Mouse (Mus musculus): ENCODE measurements at regions not wholly inside any gene's neighbourhood (a gene's known extent, or its start where the extent isn't known, plus 50 kb on each side); places are given as distances from the start of the nearest gene placed in this dataset.

- Histone ChIP-seq H3K9me3 (replicated peaks) (no peaks in the 10 kb centered on the region), H3K4me3 (replicated peaks) (no peak overlapping the region), H3K4me2 (0 out of 2 replicates have a peak overlapping the region, but pooled peaks have one; percentile 12), H3K27me3 (no peaks in the 10 kb centered on the region), H3K27ac (no peak overlapping the region), H3K4me1 (replicated peaks) (peaks cover 6% of the 10 kb centered on the region; the same call in 1 of the 2 replicates), H3K36me3 (no peaks in the 10 kb centered on the region), H3K9ac (no peak overlapping the region)
- DNase-seq (no peak), ATAC-seq (ENCODE audit: low read depth) (no peak)
- WGBS (ENCODE audit: insufficient replicate concordance), result 41% methylated on average over 17 of the region's 17 CpGs
Observed at GRCm38 (mm10) chr10:118714179-118714581, 155.8 kb downstream of the Dyrk2 start.

DNA sequence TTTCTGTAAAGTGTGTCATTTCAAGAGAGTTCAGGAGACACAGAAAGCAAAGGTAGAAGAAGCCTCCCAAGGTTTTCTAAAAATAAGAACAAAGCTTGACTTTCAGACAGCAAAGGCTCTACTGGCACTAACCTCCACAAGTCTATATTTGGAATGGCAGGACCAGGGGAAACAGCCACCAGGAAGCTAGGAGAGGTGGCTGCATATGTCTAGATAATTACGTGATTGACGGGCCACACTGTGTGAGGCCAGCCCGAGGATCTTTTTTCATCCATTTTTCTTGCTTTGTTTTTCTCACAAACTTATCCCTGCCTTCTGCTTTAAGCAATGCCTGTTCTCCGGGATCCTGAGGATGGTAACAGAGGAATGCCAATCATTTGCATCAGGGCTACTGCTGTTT, 155.4 kb downstream of the Dyrk2 start:
- no peaks in the 10 kb centered on the region for H3K36me3 ChIP-seq
- no peaks in the 10 kb centered on the region for H3K9me3 ChIP-seq (replicated peaks)
- H3K4me3 ChIP-seq (replicated peaks), result no peak overlapping the region
- WGBS (ENCODE audit: insufficient replicate concordance), result 12% methylated on average over 4 of the region's 4 CpGs
- no peaks in the 10 kb centered on the region for H3K27me3 ChIP-seq
- ATAC-seq (ENCODE audit: low read depth), result no peak
- H3K9ac ChIP-seq, result no peak overlapping the region
- DNase-seq, result no peak
- H3K4me2 ChIP-seq, result 0 out of 2 replicates have a peak overlapping the region, but pooled peaks have one; percentile 12
- peaks cover 6% of the 10 kb centered on the region; the same call in 1 of the 2 replicates for H3K4me1 ChIP-seq (replicated peaks)
- H3K27ac ChIP-seq, result no peak overlapping the region

DNA sequence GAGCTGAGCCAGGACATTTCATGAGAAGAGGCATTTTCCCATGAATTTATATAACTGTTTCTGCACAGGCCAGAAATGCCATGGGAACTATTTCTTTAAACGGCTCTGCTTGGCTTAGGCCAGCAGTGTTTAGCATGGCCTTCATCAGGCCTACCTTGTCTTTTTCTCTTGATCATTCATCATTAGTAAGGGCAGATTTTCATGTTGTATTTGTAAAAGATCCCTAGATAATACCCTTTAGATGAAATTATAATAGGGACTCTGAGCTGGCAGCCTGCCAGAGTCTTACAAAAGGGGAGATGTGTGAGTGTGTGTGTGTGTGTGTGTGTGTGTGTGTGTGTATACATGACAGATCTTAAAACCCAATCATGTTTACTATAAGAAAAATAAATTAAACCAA, 149.4 kb downstream of the Dyrk2 start:
- WGBS (ENCODE audit: insufficient replicate concordance), result 73% methylated on average over 1 of the region's 1 CpGs
- H3K9ac ChIP-seq, result no peak overlapping the region
- H3K9me3 ChIP-seq (replicated peaks), result no peaks in the 10 kb centered on the region
- no peaks in the 10 kb centered on the region for H3K27me3 ChIP-seq
- no peak overlapping the region for H3K4me3 ChIP-seq (replicated peaks)
- DNase-seq, result no peak
- H3K36me3 ChIP-seq, result no peaks in the 10 kb centered on the region
- H3K4me2 ChIP-seq, result no peak overlapping the region
- ATAC-seq (ENCODE audit: low read depth), result no peak
- 0 out of 2 replicates have a peak, but pooled peaks cover 4% of the 10 kb centered on the region for H3K4me1 ChIP-seq (replicated peaks)
- no peak overlapping the region for H3K27ac ChIP-seq

DNA sequence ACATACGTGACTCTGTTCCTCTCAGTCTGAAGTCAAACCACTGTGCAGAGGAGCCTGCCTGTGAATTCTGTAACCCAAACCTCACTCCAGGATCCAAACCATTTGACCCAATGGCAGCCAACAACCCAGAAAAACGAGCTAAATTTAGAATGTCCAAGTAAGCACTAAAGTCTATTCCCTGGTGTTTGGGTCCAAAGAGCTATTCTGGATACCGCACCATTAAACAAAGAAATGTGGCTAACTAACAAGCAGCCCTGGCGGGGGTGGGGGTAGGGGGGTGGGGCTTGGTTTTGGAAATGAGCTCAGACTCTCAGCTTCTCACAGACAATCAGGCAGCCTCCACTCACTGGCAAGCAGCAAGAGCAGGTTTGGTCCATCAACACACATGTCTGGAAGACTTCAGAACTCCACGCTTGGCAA, 147.9 kb downstream of the Dyrk2 start:
- H3K27ac ChIP-seq, result 0 out of 2 replicates have a peak overlapping the region, but pooled peaks have one; percentile 13
- H3K9me3 ChIP-seq (replicated peaks), result no peaks in the 10 kb centered on the region
- H3K4me2 ChIP-seq, result no peak overlapping the region
- H3K4me3 ChIP-seq (replicated peaks), result no peak overlapping the region
- 0 out of 2 replicates have a peak, but pooled peaks cover 4% of the 10 kb centered on the region for H3K4me1 ChIP-seq (replicated peaks)
- no peak overlapping the region for H3K9ac ChIP-seq
- ATAC-seq (ENCODE audit: low read depth) (peak; percentile 63), DNase-seq (no peak)
- 56% methylated on average over 5 of the region's 5 CpGs for WGBS (ENCODE audit: insufficient replicate concordance)
- no peaks in the 10 kb centered on the region for H3K27me3 ChIP-seq
- H3K36me3 ChIP-seq, result no peaks in the 10 kb centered on the region

DNA sequence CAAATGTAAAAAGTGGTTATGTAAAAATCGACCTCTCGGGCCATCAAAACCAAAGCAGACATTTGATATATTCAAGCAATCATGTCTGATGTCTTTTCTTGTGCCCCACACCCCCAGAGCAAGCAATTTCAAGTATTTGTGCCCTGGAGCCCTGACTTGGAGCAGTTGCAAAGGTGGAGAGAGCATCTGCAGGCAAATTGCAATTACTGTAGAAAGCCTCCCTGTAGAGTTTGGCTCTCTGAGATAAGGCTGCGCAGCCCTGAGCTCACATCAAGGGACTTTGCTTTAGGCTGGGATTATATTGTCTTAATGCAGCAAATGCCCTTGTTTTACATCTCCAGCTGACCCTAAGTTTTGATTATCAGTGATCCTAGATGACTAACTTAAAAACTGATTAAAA, 147.3 kb downstream of the Dyrk2 start:
- no peaks in the 10 kb centered on the region for H3K36me3 ChIP-seq
- no peaks in the 10 kb centered on the region for H3K27me3 ChIP-seq
- DNase-seq (no peak), ATAC-seq (ENCODE audit: low read depth) (no peak)
- no peak overlapping the region for H3K9ac ChIP-seq
- H3K27ac ChIP-seq, result no peak overlapping the region; the same call in 1 of the 2 replicates
- H3K4me3 ChIP-seq (replicated peaks), result no peak overlapping the region
- WGBS (ENCODE audit: insufficient replicate concordance), result 60% methylated on average over 3 of the region's 3 CpGs
- H3K4me1 ChIP-seq (replicated peaks), result 0 out of 2 replicates have a peak, but pooled peaks cover 4% of the 10 kb centered on the region
- no peaks in the 10 kb centered on the region for H3K9me3 ChIP-seq (replicated peaks)
- no peak overlapping the region for H3K4me2 ChIP-seq

GRCm38 (mm10) chr10:118736093-118736492, 133.9 kb downstream of the Dyrk2 start:
- Histone ChIP-seq H3K9me3 (replicated peaks) (no peaks in the 10 kb centered on the region), H3K27ac (no peak overlapping the region), H3K4me1 (replicated peaks) (no peaks in the 10 kb centered on the region), H3K4me3 (replicated peaks) (no peak overlapping the region), H3K4me2 (no peak overlapping the region), H3K27me3 (no peaks in the 10 kb centered on the region), H3K36me3 (no peaks in the 10 kb centered on the region), H3K9ac (no peak overlapping the region)
- WGBS (ENCODE audit: insufficient replicate concordance), result 45% methylated on average over 4 of the region's 4 CpGs
- no peak for ATAC-seq (ENCODE audit: low read depth)
- no peak for DNase-seq

GRCm38 (mm10) chr10:118737064-118737463, 132.9 kb downstream of the Dyrk2 start:
- ATAC-seq (ENCODE audit: low read depth) (no peak), DNase-seq (no peak)
- no peaks in the 10 kb centered on the region for H3K27me3 ChIP-seq
- H3K4me2 ChIP-seq, result no peak overlapping the region
- no peak overlapping the region for H3K9ac ChIP-seq
- no peaks in the 10 kb centered on the region for H3K9me3 ChIP-seq (replicated peaks)
- no peaks in the 10 kb centered on the region for H3K36me3 ChIP-seq
- H3K4me3 ChIP-seq (replicated peaks), result no peak overlapping the region
- no peaks in the 10 kb centered on the region for H3K4me1 ChIP-seq (replicated peaks)
- H3K27ac ChIP-seq, result no peak overlapping the region

- Histone ChIP-seq H3K9me3 (replicated peaks) (no peaks in the 10 kb centered on the region), H3K4me2 (no peak overlapping the region), H3K27ac (no peak overlapping the region), H3K9ac (no peak overlapping the region), H3K4me3 (replicated peaks) (no peak overlapping the region), H3K4me1 (replicated peaks) (no peaks in the 10 kb centered on the region), H3K36me3 (no peaks in the 10 kb centered on the region), H3K27me3 (no peaks in the 10 kb centered on the region)
- ATAC-seq (ENCODE audit: low read depth) (no peak), DNase-seq (no peak)
- WGBS (ENCODE audit: insufficient replicate concordance), result 69% methylated on average over 10 of the region's 10 CpGs
Observed at GRCm38 (mm10) chr10:118739849-118740481, 130.0 kb downstream of the Dyrk2 start.

DNA sequence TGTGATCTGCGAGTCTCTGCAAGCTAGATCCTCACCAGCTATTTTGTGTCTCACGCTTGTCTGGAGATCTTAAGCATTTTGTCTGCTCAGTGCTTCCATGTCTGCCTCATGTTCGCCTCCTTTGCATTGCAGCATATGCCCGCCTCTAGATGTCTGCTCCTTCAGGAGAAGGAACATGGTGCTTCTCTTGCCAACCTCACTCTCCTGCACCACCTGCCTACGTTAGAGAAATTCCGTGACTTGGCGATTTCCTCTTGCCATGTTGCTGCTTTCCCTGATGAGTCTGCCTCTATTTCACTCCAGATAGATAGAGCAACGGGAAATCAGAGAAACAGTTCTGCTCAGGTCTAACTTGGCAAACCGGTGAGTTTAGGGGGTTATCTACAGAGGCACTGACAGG, 126.2 kb downstream of the Dyrk2 start:
- ATAC-seq (ENCODE audit: low read depth), result no peak
- peaks cover 6% of the 10 kb centered on the region for H3K4me1 ChIP-seq (replicated peaks)
- 70% methylated on average over 9 of the region's 9 CpGs for WGBS (ENCODE audit: insufficient replicate concordance)
- H3K27me3 ChIP-seq, result no peaks in the 10 kb centered on the region
- no peak overlapping the region for H3K4me3 ChIP-seq (replicated peaks)
- H3K27ac ChIP-seq, result no peak overlapping the region
- no peak for DNase-seq
- H3K9ac ChIP-seq, result no peak overlapping the region
- no peak overlapping the region for H3K4me2 ChIP-seq
- no peaks in the 10 kb centered on the region for H3K36me3 ChIP-seq
- H3K9me3 ChIP-seq (replicated peaks), result no peaks in the 10 kb centered on the region

GRCm38 (mm10) chr10:118746719-118747395, 123.2 kb downstream of the Dyrk2 start:
- no peaks in the 10 kb centered on the region for H3K36me3 ChIP-seq
- H3K9ac ChIP-seq, result no peak overlapping the region
- H3K27ac ChIP-seq, result no peak overlapping the region
- WGBS (ENCODE audit: insufficient replicate concordance), result 41% methylated on average over 4 of the region's 4 CpGs
- H3K9me3 ChIP-seq (replicated peaks), result no peaks in the 10 kb centered on the region
- H3K4me2 ChIP-seq, result no peak overlapping the region
- H3K4me1 ChIP-seq (replicated peaks), result peaks cover 14% of the 10 kb centered on the region
- DNase-seq, result no peak
- no peaks in the 10 kb centered on the region for H3K27me3 ChIP-seq
- no peak overlapping the region for H3K4me3 ChIP-seq (replicated peaks)
- ATAC-seq (ENCODE audit: low read depth), result no peak

DNA sequence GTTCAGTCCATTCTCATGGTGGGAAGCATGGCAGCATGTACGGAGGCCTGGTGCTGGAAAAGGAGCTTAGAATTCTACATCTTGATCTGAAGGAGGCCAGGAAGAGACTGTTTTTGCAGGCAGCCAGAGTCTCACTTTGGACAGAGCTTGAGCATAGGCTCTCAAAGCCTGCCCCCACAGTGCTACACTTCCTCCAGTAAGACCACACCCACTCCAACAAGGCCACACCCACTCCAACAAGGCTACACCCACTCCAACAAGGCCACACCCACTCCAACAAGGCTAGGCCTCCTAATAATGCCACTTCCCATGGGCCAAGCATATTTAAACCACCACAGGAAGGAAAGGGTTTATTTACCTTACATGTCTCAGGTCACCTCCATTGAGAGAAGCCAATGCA, 121.0 kb downstream of the Dyrk2 start:
- WGBS (ENCODE audit: insufficient replicate concordance), result 74% methylated on average over 1 of the region's 1 CpGs
- Histone ChIP-seq H3K27me3 (no peaks in the 10 kb centered on the region), H3K36me3 (no peaks in the 10 kb centered on the region), H3K4me1 (replicated peaks) (peaks cover 14% of the 10 kb centered on the region), H3K27ac (0 out of 2 replicates have a peak overlapping the region, but pooled peaks have one; percentile 0), H3K4me2 (no peak overlapping the region), H3K4me3 (replicated peaks) (no peak overlapping the region), H3K9ac (no peak overlapping the region), H3K9me3 (replicated peaks) (no peaks in the 10 kb centered on the region)
- DNase-seq (no peak), ATAC-seq (ENCODE audit: low read depth) (peak; percentile 58; the same call in 1 of the 2 replicates)

DNA sequence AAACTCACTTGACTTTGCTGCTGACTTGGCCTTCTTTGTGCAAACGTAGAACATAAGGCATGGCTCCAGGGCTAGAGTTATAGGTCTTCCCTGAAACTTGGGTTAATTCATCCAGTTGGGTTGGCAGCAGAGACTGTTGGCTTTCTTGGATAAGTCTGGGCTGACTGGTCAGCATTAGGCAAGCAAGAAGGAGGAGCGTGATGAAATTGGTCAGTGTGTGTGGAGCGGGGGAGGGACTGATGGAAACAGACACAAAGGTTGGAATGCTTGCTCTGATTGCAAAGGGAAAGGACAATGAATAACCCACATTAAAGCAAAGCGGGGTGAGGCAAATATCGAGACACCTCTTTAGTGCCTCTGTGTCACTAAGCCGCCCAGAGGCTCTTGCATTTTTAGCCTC, 120.3 kb downstream of the Dyrk2 start:
- DNase-seq, result no peak
- H3K9me3 ChIP-seq (replicated peaks), result no peaks in the 10 kb centered on the region
- no peaks in the 10 kb centered on the region for H3K36me3 ChIP-seq
- WGBS (ENCODE audit: insufficient replicate concordance), result 67% methylated on average over 6 of the region's 6 CpGs
- no peak overlapping the region for H3K9ac ChIP-seq
- ATAC-seq (ENCODE audit: low read depth), result peak; percentile 45
- H3K4me3 ChIP-seq (replicated peaks), result no peak overlapping the region
- H3K4me1 ChIP-seq (replicated peaks), result peaks cover 14% of the 10 kb centered on the region
- H3K27me3 ChIP-seq, result no peaks in the 10 kb centered on the region
- H3K27ac ChIP-seq, result 0 out of 2 replicates have a peak overlapping the region, but pooled peaks have one; percentile 0
- no peak overlapping the region for H3K4me2 ChIP-seq
